10 mouse cellular contexts compared by ENCODE assay signal in the genomic region with DNA sequence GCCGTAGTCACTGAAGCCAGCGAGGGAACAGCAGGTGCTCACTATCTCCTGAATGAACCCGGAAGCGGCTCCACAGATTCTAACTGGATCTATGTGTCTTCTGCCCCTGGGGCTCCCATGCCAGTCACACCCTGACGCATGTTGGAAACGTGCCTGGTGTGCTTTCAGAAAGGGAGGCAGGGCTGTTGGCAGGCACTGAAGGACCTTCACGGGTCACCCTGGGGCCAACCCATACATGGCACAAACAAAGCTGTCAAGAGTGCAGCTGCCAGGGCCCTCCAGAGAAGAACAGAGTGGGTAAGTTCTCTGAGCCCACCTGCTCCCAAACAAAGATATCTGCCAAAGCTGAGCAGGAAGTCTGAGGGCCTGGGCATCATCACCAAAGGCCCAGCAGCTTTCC. TPM values are rescaled to one million over a fixed set of nuclear protein-coding genes. Genes with fewer than 3 reads are reported as not detected.
DNase-seq lines count a peak whose midpoint lies in the region; ATAC-seq and TF ChIP-seq lines count a peak whose summit lies in the region.
"Had no signal": no experiment of that assay in that cellular context is flagged by ENCODE, and none has a peak within 500 bp of the region (broad histone marks: within the 10 kb centered on the region; RNA-seq: fewer than 3 reads in every experiment).

No protein-coding gene starts in this region.

- H3K4me1 ChIP-seq in heart, adult 2 months (ENCODE audit: control insufficient read depth, insufficient read depth, low read length) = peaks cover 4% of the 10 kb centered on the region; the same call in 1 of the 2 replicates

- no peaks in the 10 kb centered on the region for H3K27me3 ChIP-seq in heart, adult 2 months (ENCODE audit: control insufficient read depth, insufficient read depth, low read length)

- no peak for TF ChIP-seq CTCF in heart, adult 2 months (IDR thresholded peaks at IDR 0.05)

- WGBS in heart, adult 2 months = 47% methylated on average over 7 of the region's 7 CpGs

- no peaks in the 10 kb centered on the region for H3K79me2 ChIP-seq in heart, adult 2 months (replicated peaks; ENCODE audit: control insufficient read depth, insufficient read depth, low read length)

- no peak for ATAC-seq in megakaryocyte-erythroid progenitor cell, adult 5-6 weeks (replicated peaks; ENCODE audit: low FRiP score, low TSS enrichment, poor library complexity, severe bottlenecking)

- TF ChIP-seq EP300 in heart, adult 2 months (IDR thresholded peaks at IDR 0.05; ENCODE audit: insufficient read depth, low read depth, low read length) = peak; percentile 62; the same call in 1 of the 2 replicates

- H3K9ac ChIP-seq in heart, adult 2 months (ENCODE audit: low read depth, low read length) = no peak overlapping the region

- no peak overlapping the region for H3K4me3 ChIP-seq in heart, adult 2 months

- DNase-seq in ovary, postnatal 36 days (ENCODE audit: low spot score) = peak; percentile 51
- no peak for DNase-seq in ovary, postnatal 10 days (ENCODE audit: low spot score)
- peak; percentile 68 to 79 for DNase-seq in heart, adult 2 months
- DNase-seq in kidney, adult 8-10 months = peak; percentile 77 to 83
- no peak for DNase-seq in right cerebral cortex, postnatal 36 days (ENCODE audit: low spot score in 2 of 2)
- no peak for DNase-seq in urinary bladder, postnatal 10 days (ENCODE audit: low spot score)

- no peak for TF ChIP-seq POLR2A in heart, adult 2 months (IDR thresholded peaks at IDR 0.05; ENCODE audit: insufficient read depth, low read depth, low read length)

- H3K27ac ChIP-seq in heart, adult 2 months = peak overlapping the region; percentile 47

- intact Hi-C loops in heart, adult 2 months (cut with DNase I) = no loop called here

- H3K36me3 ChIP-seq in heart, adult 2 months (ENCODE audit: control insufficient read depth, insufficient read depth, low read length) = no peaks in the 10 kb centered on the region

RNA-seq across cellular contexts. Expression of a gene that starts 1.9 kb away (rescaled TPM):
- 1 to 10 TPM; 1.7 to 2.6 TPM for total RNA-seq in heart, adult 2 months (2021)
- polyA plus RNA-seq in heart, adult 2 months (2012; rRNA removed) = 1.4 and 2.3 TPM in 2 replicates
- 0.69 TPM in 1 of 2 replicates, not detected in the other for total RNA-seq in megakaryocyte-erythroid progenitor cell, adult 5-6 weeks (2014; fragmentation: Nextera tagmentation)
- 0.47 and 1.1 TPM in 2 replicates for total RNA-seq in megakaryocyte-erythroid progenitor cell, adult 5-6 weeks (2017)

RNA-seq across cellular contexts. Expression of a gene that starts 14.7 kb away (rescaled TPM):
- total RNA-seq in heart, adult 2 months (2021) = not detected
- not detected in 2 replicates for polyA plus RNA-seq in heart, adult 2 months (2012; rRNA removed)
- total RNA-seq in megakaryocyte-erythroid progenitor cell, adult 5-6 weeks (2014; fragmentation: Nextera tagmentation) = not detected in 2 replicates
- total RNA-seq in megakaryocyte-erythroid progenitor cell, adult 5-6 weeks (2017) = not detected in 2 replicates
- total RNA-seq: adrenal gland, postnatal 4 days; gastrocnemius, postnatal 4 days had no signal
- polyA plus RNA-seq: testis, adult 2 months had no signal

RNA-seq across cellular contexts. Expression of a gene that starts 31.0 kb away (rescaled TPM):
- 10 to 100 TPM; 63.5 to 75.5 TPM for total RNA-seq in heart, adult 2 months (2021)
- polyA plus RNA-seq in heart, adult 2 months (2012; rRNA removed) = 32.9 and 44.2 TPM in 2 replicates
- 29.4 and 35.8 TPM in 2 replicates for total RNA-seq in megakaryocyte-erythroid progenitor cell, adult 5-6 weeks (2014; fragmentation: Nextera tagmentation)
- 42.4 and 70.7 TPM in 2 replicates for total RNA-seq in megakaryocyte-erythroid progenitor cell, adult 5-6 weeks (2017)

RNA-seq across cellular contexts. Expression of a gene that starts 52.7 kb away (rescaled TPM):
- 1 to 10 TPM in 1 of 2 experiments, under 1 TPM in 1; 0.73 to 1.1 TPM for total RNA-seq in heart, adult 2 months (2021)
- polyA plus RNA-seq in heart, adult 2 months (2012; rRNA removed) = 0.44 and 0.72 TPM in 2 replicates
- total RNA-seq in megakaryocyte-erythroid progenitor cell, adult 5-6 weeks (2014; fragmentation: Nextera tagmentation) = not detected in 2 replicates
- 0.11 TPM in 1 of 2 replicates, not detected in the other for total RNA-seq in megakaryocyte-erythroid progenitor cell, adult 5-6 weeks (2017)

Comparison
In these comparisons a context has a peak if more than half of its experiments do, and no peak if none do; other contexts are left out.
1. DNase-seq: peak in ovary, postnatal 36 days (single experiment), heart, adult 2 months (2 of 2) and kidney, adult 8-10 months (2 of 2); none in ovary, postnatal 10 days (single experiment), right cerebral cortex, postnatal 36 days (0 of 2) and urinary bladder, postnatal 10 days (single experiment).